Mouse (Mus musculus) splenic B cell, adult 2 months (primary cell): ENCODE measurements around the gene Ttc39d.

ENCODE experiments used
- DNase-seq: peaks from one replicate; pipeline ENCODE4 v3.0.0-alpha.2; 2011; ENCODE audit warnings: low read depth, low spot score
- H3K27me3 ChIP-seq: 2 replicates; pipeline ENCODE4 v1.6.1; 2012; ENCODE audit warnings: mild to moderate bottlenecking, low read length, moderate library complexity, mixed read lengths; ENCODE audit not compliant: control insufficient read depth, poor library complexity, insufficient read depth, severe bottlenecking
- H3K36me3 ChIP-seq: 2 replicates; pipeline ENCODE4 v1.6.1; 2012; ENCODE audit warnings: mild to moderate bottlenecking, low read length, moderate library complexity, mixed read lengths; ENCODE audit not compliant: control insufficient read depth, poor library complexity, insufficient read depth, severe bottlenecking

Gene Ttc39d

DNA sequence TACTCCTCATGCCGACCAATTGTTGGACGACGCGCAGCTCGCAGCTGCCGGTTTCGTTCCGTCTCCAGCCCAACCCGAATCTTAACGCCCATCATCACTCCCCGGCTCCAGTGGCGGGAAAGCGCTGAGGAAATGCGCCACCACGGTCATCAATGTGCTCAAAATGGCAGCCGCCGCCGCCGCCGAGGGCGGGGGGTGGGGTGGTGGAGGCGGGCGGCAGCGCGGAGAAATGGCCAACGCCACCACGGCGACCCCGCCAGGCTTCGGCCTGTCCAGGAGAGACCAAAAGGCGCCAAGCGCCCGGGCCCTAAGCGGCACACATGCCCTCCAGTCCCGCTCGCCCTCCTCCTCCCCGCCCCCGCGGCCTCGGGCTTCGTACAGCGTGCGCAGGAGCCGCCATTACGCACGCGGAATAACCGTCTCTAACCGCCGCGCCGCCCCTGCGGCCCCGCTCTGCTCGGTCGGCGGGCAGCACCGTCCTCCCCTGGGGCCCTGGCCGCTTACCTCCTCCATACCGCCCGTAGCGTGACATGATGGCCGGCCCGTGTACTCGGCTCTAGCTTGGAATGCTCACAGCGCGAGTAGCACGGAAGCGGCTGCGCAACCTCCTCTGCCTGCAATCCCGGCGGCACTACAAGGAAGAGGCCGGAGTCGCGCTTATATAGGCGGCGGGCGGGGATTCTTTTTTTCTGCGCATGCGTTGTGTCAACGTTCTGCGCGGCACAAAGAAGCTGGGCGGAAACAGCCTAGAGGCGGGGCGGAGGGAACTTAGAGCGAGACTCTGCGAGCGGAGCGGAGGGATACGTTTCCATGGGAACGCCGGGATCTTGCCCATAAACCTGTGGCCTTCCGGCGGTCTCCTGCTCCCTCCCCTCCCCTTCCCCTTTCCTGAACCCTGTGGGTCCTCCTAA lies at the start of gene Ttc39d, which contains the start of gene Srsf7:
Gene Ttc39d (plus strand): TSS at position 790 of the 911 bp plus-strand sequence.
Gene Srsf7 (minus strand): TSS at position 637 of the 911 bp plus-strand sequence.
- Histone ChIP-seq H3K27me3 (no peaks in the 10 kb centered on the region), H3K36me3 (peaks cover 13% of the 10 kb centered on the region)
- DNase-seq: peak; percentile 97

DNA sequence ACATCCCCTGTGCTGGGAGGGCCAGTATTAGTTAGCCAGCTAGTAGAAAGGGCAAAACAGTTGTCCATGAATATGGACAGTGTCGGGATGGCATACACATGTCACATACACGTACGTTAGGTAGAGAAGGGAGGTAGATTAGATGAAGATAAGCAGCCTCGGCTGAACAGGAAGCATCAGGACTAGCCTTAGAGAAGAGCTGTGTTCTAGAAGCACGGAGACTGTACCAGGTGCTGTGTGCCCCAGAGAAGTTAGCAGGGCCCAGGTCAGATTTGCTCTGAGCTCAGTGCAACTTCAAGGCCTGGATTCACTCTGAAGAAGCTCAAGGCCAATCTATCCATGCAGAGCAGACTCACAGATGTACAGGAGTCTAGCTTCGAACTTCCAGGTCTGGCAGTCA lies 49.8 kb upstream of the Ttc39d start:
- H3K27me3 ChIP-seq: no peaks in the 10 kb centered on the region
- H3K36me3 ChIP-seq: no peaks in the 10 kb centered on the region
- no peak for DNase-seq

DNA sequence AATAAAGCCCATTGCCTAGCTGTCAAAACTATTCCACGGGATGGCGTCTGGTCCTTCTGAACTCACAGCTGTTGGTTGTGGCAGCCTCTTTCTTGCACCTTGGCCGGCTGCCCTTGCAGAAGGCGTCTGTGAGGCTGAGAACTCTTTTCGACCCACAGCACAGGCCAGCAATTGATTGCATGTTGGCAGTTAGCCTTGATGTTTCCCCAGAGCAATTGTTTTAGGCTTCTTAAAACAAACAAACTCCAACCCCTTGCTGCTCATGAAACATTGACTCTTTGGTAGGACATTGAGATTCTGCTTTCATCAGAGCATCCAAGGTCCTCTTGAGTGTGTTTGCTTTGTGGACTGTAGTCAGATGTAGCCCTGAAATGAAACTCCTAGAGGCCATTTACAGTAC lies 46.8 kb upstream of the Ttc39d start:
- no peak for DNase-seq
- no peaks in the 10 kb centered on the region for H3K27me3 ChIP-seq
- no peaks in the 10 kb centered on the region for H3K36me3 ChIP-seq

- no peak for DNase-seq
These were observed 43.3 kb upstream of the Ttc39d start for GRCm38 (mm10) chr17:80163991-80164390.

GRCm38 (mm10) chr17:80165741-80166140 lies 41.5 kb upstream of the Ttc39d start:
- H3K27me3 ChIP-seq: no peaks in the 10 kb centered on the region
- no peak for DNase-seq
- no peaks in the 10 kb centered on the region for H3K36me3 ChIP-seq

More at GRCm38 (mm10) chr17:80163991-80164390, 43.3 kb upstream of the Ttc39d start:
- Histone ChIP-seq H3K27me3 (no peaks in the 10 kb centered on the region), H3K36me3 (no peaks in the 10 kb centered on the region)

DNA sequence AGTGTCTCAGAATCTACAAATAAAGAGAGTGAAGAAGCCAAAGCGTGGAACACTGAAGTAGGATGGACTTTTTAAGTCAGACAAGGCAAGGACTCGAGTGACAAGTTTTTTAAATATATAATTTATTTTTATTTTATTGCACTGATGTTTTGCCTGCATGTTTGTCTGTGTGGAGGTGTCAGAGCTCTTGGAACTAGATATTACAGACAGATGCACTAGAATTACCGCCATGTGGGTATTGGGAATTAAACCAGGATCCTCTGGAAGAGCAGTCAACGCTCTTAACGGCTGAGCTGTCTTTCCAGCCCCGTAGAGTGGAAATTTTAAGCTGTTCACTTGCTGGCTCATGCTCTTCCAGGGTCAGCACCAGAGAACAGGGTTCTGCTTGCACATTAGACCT lies 40.9 kb upstream of the Ttc39d start:
- H3K27me3 ChIP-seq: no peaks in the 10 kb centered on the region
- no peaks in the 10 kb centered on the region for H3K36me3 ChIP-seq
- no peak for DNase-seq

- no peaks in the 10 kb centered on the region for H3K27me3 ChIP-seq
- no peaks in the 10 kb centered on the region for H3K36me3 ChIP-seq
- no peak for DNase-seq
These were observed 39.8 kb upstream of the Ttc39d start for GRCm38 (mm10) chr17:80167436-80167835.

DNA sequence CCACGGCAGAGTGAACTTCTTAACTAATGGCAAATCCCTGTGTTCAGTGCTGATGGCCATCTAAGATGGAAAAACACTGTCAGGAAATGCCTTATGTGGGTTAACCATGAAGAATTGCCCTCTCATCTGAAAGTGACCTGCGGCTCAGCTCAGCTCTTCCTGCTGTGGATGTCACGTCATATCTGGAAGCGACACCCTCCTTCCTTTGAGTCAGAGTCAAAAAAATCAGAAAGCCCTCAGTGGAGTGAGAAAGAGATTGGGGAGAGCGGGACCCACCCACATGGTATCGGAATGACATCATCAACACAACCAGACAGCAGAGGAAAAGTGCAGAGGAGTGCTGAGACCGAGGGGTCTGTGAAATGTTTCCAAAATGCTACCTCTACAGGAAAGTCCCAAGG lies 39.4 kb upstream of the Ttc39d start:
- Histone ChIP-seq H3K36me3 (no peaks in the 10 kb centered on the region), H3K27me3 (no peaks in the 10 kb centered on the region)
- DNase-seq: no peak

DNA sequence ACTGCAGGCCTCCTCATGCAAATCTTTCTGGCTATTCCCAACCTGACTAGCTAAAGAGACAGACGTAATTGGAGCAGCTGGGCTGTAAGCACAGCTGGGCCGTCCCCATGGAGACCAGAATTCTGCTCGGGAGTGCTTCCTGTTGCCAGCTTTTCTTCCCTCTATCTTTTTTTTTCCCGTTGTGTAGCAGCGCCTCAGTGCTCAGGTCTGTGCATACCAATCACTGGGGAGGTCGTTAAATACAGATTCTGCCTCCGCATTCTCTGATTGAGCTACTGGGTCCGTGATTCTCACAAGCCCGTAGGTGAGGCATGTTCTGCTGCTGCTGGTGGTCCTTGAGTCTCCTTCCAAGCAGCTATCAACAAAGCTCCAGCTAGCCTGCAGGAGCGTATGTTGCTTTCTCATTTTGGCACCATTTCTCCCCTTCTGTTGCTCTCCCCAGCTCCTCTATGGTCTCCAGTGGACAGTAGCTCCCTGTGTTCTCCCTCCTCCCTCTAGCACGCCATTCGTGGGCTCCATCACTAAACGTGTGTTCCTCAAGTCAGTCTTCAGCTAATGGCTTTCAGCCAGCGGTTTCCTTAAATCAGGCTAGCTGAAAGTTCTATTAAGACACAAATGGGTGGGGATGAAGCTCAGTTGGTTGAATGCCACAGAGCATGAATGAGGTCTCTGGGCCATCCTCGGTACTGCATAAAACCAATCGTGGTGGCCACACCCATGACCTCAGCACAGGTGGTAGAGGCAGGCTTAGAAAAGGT lies 38.7 kb upstream of the Ttc39d start:
- Histone ChIP-seq H3K36me3 (no peaks in the 10 kb centered on the region), H3K27me3 (no peaks in the 10 kb centered on the region)
- no peak for DNase-seq

DNA sequence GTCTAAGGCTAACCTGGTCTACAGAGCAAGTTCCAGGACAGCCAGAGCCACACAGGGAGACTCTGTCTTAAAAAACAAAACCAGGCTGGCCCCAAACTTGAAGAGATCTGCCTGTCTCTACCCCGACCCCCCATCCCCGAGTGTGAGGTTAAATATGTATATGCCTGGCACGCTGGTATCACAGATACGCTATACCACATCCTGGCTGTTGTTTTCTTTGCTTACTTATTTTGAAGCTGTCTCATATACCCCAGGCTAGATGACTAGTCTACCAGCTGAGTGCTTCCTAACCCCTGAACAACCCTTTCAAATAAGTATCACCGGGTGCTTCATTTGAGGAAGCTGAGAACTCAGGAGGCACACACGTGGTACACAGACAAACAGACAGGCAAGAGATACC lies 37.5 kb upstream of the Ttc39d start:
- no peak for DNase-seq
- Histone ChIP-seq H3K36me3 (no peaks in the 10 kb centered on the region), H3K27me3 (no peaks in the 10 kb centered on the region)

DNA sequence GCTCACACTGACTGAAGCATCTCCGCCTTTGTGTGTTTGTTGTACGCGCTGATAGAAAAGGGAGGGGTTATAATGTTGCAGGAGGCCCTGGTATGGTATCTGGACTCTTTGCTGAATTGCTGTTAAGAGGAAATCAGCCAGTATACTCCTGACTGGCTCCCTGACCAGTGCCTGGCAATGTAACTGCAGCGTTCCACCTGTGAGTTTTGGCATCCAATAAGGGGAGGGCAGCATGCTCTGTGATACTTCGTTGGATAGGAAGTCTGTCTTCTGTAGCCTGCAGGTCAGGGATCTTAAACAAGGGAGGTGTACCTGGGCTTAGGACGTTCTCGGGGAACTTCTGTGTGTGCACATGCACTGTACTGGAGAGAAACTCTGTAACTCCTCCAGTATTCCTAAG lies 36.3 kb upstream of the Ttc39d start:
- H3K27me3 ChIP-seq: no peaks in the 10 kb centered on the region
- H3K36me3 ChIP-seq: no peaks in the 10 kb centered on the region
- no peak for DNase-seq

GRCm38 (mm10) chr17:80171948-80172347 lies 35.3 kb upstream of the Ttc39d start:
- DNase-seq: no peak
- Histone ChIP-seq H3K36me3 (no peaks in the 10 kb centered on the region), H3K27me3 (no peaks in the 10 kb centered on the region)

DNA sequence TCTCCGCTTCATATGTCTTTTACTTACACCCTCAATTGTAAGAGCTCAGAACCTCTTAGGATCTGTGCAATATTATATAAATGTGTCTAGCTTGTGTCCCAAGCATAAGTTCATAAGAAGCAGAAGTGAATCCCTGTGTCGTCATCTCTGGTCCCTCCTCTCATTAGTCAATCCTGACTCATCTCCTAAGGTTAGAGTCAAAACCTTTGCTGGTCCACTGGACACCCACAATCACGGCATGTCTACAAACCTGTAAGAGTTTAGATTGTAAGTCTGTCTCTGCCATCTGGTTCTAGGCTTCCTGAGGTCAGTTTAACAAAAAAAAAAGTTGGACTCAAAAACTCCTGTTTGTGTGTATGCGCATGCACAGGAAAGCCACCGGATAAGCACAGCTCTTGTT lies 34.5 kb upstream of the Ttc39d start:
- Histone ChIP-seq H3K36me3 (no peaks in the 10 kb centered on the region), H3K27me3 (no peaks in the 10 kb centered on the region)
- peak; percentile 42 for DNase-seq

- DNase-seq: no peak
- H3K36me3 ChIP-seq: no peaks in the 10 kb centered on the region
- no peaks in the 10 kb centered on the region for H3K27me3 ChIP-seq
These were observed 33.6 kb upstream of the Ttc39d start for GRCm38 (mm10) chr17:80173708-80174107.

DNA sequence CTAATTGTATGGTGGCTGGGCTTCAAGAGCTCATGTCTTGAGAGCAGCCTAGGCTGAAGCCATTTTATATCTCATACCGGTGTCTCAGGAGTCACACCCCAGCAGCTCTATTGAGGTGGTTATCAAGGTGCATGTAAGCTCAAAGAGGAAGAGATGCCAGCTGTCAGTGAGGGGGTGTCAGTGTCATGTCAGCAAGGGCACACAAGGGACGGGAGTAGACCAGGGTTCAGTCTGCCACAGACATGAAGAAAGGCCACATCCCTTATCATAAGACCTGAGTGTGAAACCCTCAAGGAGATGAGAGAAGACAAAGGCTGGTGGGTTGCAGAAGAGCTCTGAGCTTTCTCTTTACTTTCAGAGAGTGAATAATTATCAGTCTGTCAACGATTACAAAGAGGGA lies 33.1 kb upstream of the Ttc39d start:
- DNase-seq: peak; percentile 59
- H3K27me3 ChIP-seq: no peaks in the 10 kb centered on the region
- H3K36me3 ChIP-seq: no peaks in the 10 kb centered on the region
